Mouse (Mus musculus): ENCODE measurements around the gene Tmem238.

DNA sequence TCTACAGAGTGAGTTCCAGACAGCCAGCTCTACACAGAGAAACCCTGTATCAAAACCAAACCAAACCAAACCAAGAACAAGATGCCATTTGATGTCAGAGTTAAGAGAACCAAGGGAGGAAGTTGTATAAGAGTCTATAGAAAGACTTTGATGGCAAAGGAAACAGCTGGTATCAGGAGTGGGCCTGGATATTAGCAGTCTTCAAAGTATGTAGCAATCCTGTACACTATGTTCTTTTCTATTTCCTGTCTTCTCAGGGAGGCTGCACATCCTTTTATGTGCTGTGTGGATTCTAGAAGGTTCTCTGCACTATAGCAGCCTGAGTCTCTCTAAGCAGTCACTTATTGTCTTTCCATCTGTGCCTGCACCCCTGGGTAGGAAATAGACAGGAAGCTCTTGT, 27.1 kb upstream of the Tmem238 start:
- TF ChIP-seq CTCF (IDR thresholded peaks at IDR 0.05; ENCODE audit: borderline replicate concordance, extremely low read depth, insufficient read depth, insufficient read length), result no peak
- TF ChIP-seq POLR2A (IDR thresholded peaks at IDR 0.05; ENCODE audit: borderline replicate concordance, extremely low read depth, insufficient read depth, insufficient read length, poor library complexity, severe bottlenecking), result no peak
